Mouse (Mus musculus) CH12.LX (cell line): Measurements from ENCODE around the gene Mmab.

Experiments used
- CHD2 ChIP-seq: IDR thresholded peaks from 2 replicates; pipeline ENCODE4 v1.6.1; 2011; ENCODE audit warnings: low read length, improper control_type of control experiment
- CTCF ChIP-seq, 2 experiments: IDR thresholded peaks in 1 of 2; conservative IDR thresholded peaks in 1 of 2; 2 replicates each; pipeline ENCODE4 v1.5.1; 2011 to 2012; ENCODE audit warnings: low read depth in 2 of 2, low read length in 2 of 2, improper control_type of control experiment in 1 of 2, inconsistent platforms in 1 of 2, mild to moderate bottlenecking in 1 of 2, moderate library complexity in 1 of 2
- ELF1 ChIP-seq: IDR thresholded peaks from 2 replicates; pipeline ENCODE4 v1.6.1; 2014; ENCODE audit warnings: low read depth, mild to moderate bottlenecking, inconsistent platforms, low read length, improper control_type of control experiment
- EP300 ChIP-seq: IDR thresholded peaks from 2 replicates; pipeline ENCODE4 v1.6.1; 2011; ENCODE audit warnings: low read length, improper control_type of control experiment
- HCFC1 ChIP-seq: IDR thresholded peaks from 2 replicates; pipeline ENCODE4 v1.6.1; 2012; ENCODE audit warnings: low read depth, mild to moderate bottlenecking, inconsistent platforms, low read length, improper control_type of control experiment
- MAX ChIP-seq: IDR thresholded peaks from 2 replicates; pipeline ENCODE4 v1.6.1; 2011; ENCODE audit warnings: low read length, improper control_type of control experiment
- NRF1 ChIP-seq: IDR thresholded peaks from 2 replicates; pipeline ENCODE4 v1.6.1; 2014; ENCODE audit warnings: low read depth, mild to moderate bottlenecking, inconsistent platforms, low read length, improper control_type of control experiment, moderate library complexity
- POLR2A ChIP-seq: IDR thresholded peaks from 2 replicates; pipeline ENCODE4 v1.6.1; 2011; ENCODE audit warnings: low read depth, mild to moderate bottlenecking, improper control_type of control experiment, low read length
- RAD21 ChIP-seq: IDR thresholded peaks from 2 replicates; pipeline ENCODE4 v1.6.1; 2011; ENCODE audit warnings: low read depth, mild to moderate bottlenecking, low read length, improper control_type of control experiment, moderate library complexity
- RCOR1 ChIP-seq: conservative IDR thresholded peaks from 2 replicates; pipeline ENCODE4 v1.6.1; 2012; ENCODE audit warnings: low read depth, mild to moderate bottlenecking, inconsistent platforms, low read length, improper control_type of control experiment
- TCF12 ChIP-seq: IDR thresholded peaks from 2 replicates; pipeline ENCODE4 v1.6.1; 2014; ENCODE audit warnings: low read depth, mild to moderate bottlenecking, inconsistent platforms, low read length, improper control_type of control experiment
- USF1 ChIP-seq: IDR thresholded peaks from 2 replicates; pipeline ENCODE4 v1.6.1; 2014; ENCODE audit warnings: low read depth, mild to moderate bottlenecking, inconsistent platforms, low read length, improper control_type of control experiment
- ZMIZ1 ChIP-seq: IDR thresholded peaks from 2 replicates; pipeline ENCODE4 v1.6.1; 2012; ENCODE audit warnings: low read depth, mild to moderate bottlenecking, inconsistent platforms, low read length, improper control_type of control experiment

DNA sequence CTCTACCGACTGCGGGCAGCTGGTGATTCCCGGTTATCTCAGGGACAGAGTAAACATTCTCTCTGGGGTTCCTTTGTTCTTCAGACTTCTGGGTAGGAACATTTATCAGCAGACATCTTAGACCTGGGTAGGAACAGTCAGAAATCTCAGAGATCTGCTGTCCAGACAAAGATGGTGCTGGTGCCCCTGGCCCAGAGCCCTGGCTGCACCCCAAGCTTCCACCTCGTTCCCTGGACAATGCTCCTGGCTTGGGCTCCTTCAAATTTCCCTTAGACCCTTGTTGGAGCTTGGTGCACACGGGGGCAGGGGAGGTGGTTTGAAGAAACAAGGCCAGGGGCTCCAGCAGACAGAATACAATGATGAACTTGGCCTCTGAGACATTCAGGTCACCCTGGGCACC lies 21.3 kb downstream of the Mmab start:
- no peak for TF ChIP-seq POLR2A
- TF ChIP-seq CTCF (conservative IDR thresholded peaks at IDR 0.05 in 1 of 2, IDR thresholded peaks at IDR 0.05 in 1 of 2; ENCODE audit: low read depth in 2 of 2, low read length in 2 of 2), result no peak
- TF ChIP-seq EP300, result no peak
- TF ChIP-seq CHD2, result no peak
- TF ChIP-seq USF1, result no peak
- TF ChIP-seq RCOR1, result no peak
- no peak for TF ChIP-seq ZMIZ1
- TF ChIP-seq HCFC1, result no peak
- TF ChIP-seq ELF1, result no peak
- TF ChIP-seq TCF12, result no peak
- TF ChIP-seq MAX, result no peak
- no peak for TF ChIP-seq NRF1
- no peak for TF ChIP-seq RAD21
